Mouse (Mus musculus): ENCODE measurements at regions not wholly inside any gene's neighbourhood (a gene's known extent, or its start where the extent isn't known, plus 50 kb on each side); places are given as distances from the start of the nearest gene placed in this dataset.
A peak's percentile ranks its signal among the peaks of the same experiment; 100 is the strongest.

DNA sequence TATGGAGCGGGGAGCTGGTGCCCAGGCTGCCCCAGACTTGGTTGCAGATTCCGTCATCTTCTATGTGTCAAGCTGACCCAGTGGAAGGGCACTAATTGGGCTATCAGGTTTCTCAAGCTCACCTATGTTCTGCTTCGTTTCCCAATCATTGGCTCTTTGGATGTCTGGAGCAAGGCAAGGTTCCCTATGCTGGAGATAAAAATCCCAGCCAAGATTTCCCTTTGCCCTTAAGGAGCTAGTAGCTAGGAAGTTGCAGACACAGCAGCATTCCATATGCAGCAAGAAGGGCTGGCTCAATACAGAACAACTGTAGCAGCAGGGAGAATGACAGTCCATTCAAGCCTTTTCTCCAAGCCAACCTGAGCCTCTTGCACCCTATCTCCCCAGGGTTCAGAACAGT is 159.2 kb upstream of the Zfp706 start:
- DNase-seq (ENCODE audit: low read depth in 1 of 2, low spot score in 2 of 2), result no peak

DNA sequence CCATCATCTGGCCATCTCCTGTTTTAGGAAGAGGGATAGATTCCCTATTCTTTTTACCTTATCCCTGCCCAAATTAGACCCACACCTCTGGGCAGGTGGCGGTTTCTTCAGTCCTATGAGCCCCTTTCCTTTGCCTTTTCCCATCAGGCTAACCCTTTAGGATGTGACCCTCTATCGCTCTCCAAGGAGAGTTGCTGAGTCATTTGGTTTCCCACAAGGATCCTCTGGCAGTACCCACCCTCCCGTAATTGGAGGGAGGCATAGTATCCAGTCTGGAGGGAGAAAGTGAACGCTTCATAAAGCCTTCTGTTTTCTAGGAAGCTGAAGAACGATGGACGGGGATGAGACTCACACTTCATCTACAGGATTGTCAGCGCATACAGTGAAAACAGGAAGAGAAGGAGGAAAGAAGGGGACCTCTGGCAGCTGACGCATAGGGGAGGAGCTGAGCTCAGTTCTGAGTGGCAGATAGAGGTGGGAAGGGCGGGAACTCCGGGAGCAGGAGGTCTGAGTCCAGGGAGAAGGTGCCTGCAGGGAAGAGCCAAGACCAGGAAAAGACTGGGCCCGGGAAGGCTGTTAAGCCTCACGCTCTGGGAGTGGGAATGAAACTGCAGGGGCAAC is 158.4 kb upstream of the Zfp706 start:
- DNase-seq (ENCODE audit: low read depth in 1 of 2, low spot score in 2 of 2), result no peak

DNA sequence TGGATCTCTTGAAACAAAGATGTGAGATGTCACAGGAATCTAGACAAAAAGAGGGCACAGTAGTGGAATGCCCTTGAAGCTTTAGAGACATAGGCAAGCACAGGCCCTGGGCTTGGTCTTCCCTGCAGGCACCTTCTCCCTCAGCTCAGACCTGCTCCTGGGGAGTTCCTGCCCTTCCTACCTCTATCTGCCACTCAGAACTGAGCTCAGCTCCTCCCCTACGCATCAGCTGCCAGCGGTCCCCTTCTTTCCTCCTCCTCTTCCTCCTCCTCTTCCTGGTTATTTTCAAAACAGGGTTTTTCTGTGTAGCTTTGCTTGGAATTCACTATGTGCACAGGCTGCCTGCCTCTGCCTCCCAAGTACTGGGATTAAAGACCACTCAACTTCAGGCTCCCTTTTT is 157.6 kb upstream of the Zfp706 start:
- DNase-seq (ENCODE audit: low read depth in 1 of 2, low spot score in 2 of 2), result no peak

DNA sequence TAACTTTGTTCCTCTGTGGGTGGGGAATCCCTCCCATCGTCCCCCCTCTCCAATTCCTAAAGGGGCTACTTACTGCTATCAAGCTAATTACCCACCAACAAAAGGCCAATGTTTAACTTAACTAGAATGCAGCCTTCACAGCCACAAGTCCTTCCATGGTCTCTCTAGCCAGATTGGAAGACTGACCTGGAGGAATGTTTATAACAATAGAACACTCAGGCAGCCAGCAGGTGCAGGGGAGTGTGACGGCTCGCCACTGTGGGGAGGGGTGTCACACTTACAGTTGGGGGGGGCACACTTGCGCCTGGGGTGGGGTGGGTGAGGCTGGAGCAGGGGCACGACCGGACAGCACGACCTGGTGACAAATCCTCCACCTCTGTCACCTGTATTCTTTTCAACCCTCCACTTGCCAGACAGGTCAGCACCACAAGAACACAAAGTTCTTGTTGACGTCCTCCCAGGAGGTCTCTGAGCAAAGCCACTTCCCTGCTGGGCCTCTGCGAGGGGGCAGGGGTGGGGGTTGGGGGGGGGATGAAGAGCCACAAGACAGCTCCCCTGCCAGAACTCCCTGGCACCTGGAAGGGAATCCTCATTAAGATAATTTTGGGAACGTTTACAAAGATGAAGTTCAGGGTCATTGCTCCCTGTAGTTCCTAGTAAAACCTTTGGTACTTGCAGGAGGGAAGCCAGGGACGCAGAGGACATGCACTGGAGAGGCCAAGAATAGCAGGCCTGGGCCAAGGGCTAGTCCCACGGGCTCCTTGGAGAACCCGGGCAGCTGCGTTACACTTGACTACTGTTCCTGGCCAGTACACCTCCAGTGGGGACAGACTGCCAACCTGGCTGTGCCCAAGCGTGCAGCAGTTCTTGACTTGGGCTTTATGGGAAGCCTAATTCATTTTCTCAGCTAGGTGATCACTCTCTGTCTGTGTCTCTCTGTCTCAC is 156.9 kb upstream of the Zfp706 start:
- no peak for DNase-seq (ENCODE audit: low read depth in 1 of 2, low spot score in 2 of 2)

DNA sequence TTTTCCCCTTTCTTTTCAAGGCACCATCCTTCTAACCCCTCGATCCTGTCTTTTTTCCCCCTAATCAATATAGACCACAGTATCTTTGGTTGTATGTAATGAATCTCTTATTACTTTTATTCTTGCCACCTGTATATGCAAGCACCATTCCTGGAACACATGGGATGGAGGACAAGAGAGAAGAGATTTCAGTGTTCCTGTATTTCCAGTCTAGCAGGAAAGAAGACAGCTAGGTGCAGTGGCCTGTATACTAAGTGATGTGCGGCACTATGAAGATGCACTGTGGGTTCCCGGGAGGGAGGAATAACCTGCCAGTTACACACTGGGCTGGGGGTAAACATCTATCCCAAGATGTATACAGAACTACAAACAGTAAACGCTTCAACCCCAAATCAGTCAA is 152.4 kb upstream of the Zfp706 start:
- no peak for DNase-seq (ENCODE audit: low read depth in 1 of 2, low spot score in 2 of 2)

DNA sequence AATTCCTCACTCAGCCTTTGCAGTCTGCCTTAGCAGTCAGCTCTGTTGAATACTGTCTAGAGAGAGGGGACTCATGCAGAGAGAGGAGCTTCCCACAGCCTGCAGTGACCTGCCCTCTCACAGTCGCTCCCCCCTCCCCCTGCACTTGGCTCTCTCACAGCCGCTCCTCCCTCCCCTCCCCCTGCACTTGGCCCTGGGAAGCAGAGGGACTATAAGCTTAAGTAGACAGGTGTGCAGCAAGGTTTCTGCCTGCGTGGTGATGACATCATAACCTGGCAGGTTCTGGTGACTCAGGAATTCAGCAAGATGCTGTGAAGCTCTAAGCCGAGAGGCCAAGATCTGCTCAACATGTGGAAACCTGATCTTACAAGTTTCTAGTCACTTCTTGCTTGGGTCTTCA is 151.8 kb upstream of the Zfp706 start:
- no peak for DNase-seq (ENCODE audit: low read depth in 1 of 2, low spot score in 2 of 2)

DNA sequence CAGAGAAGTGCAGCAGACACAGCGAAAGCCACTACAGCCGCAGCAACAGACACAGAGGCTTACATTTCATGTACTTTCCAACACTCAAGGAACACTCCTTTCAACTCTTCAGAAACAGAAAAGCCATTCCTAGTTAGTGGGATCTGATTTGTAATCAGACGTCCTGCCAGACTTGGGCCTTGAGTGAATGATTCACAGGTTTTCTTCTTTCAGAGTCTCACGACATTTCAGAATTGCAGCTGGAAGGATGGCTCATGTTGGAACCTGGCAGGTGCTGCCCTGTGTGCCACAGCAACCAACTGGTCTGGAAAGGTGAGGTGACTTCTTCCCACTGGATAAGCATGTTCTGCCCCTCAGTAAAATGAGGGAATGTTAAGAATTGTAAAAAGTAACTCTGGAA is 149.8 kb upstream of the Zfp706 start:
- no peak for DNase-seq (ENCODE audit: low read depth in 1 of 2, low spot score in 2 of 2)

DNA sequence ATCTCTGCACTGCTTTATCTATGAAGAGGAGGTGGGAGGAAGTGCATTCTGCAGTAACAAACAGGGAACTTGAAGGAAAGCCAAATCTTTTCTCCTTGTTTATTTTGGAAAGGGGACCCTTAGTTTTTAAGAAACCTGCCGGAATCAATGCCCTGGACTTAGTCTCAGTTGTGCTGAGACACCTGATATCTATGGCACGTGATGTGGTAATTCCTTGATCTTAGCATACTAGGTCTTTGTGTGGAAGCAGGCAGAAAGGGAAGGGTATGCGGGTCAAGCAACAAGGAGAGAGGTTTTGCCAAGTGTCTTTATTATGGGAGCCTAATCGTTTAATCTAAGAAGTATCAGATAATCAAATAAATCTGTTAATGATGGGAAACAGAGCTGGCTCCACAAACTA is 147.4 kb upstream of the Zfp706 start:
- no peak for DNase-seq (ENCODE audit: low read depth in 1 of 2, low spot score in 2 of 2)

DNA sequence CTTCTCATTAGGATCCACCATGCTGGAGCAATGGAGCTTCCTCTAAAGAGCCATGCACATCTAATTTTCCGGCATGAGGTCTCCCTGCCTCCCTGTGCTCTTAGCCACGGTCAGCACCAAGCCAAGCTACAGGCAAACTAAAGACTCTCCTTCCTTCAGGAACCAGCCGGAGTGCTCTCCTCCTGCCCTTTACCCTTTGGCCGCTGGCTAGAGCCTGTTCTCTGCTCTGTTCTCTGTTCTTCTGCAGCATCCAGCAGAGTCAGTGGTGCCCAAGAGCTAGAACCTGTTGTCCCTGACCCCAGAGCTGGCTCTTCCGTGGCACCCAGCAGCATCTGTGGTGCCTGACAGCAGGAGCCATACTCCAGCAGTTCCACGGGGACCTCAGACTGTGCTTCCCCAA is 145.6 kb upstream of the Zfp706 start:
- no peak for DNase-seq (ENCODE audit: low read depth in 1 of 2, low spot score in 2 of 2)

DNA sequence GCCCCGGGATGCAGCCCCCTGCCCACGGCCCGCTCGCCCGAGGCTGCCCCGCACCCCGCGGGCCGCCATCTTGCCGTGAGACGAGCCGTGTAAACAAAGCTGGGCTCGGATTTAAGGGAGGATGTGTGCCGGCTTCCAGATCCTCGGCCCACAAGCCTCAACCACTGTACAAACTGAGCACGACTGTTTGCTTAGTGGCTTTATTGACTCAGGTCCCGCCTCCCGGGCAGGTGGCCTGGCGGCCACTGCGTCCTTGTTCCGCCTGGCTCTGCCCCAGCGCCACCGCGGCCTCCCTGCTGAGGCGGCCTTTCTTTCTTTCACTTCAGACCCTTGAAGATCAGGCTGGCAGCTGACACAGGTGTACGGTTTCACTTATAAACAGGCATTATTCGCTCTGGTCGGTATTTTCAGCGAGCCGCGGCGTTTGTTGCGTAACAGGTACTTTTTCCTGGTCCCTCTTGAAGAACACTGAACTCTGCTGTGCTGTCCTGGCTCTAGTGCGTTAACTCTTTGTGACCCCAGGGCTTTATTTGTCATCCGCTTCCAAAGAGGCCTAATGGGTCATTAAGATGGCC is 128.1 kb upstream of the Zfp706 start:
- peak in 1 of 2 experiments; percentile 6 for DNase-seq (ENCODE audit: low read depth in 1 of 2, low spot score in 2 of 2)

DNA sequence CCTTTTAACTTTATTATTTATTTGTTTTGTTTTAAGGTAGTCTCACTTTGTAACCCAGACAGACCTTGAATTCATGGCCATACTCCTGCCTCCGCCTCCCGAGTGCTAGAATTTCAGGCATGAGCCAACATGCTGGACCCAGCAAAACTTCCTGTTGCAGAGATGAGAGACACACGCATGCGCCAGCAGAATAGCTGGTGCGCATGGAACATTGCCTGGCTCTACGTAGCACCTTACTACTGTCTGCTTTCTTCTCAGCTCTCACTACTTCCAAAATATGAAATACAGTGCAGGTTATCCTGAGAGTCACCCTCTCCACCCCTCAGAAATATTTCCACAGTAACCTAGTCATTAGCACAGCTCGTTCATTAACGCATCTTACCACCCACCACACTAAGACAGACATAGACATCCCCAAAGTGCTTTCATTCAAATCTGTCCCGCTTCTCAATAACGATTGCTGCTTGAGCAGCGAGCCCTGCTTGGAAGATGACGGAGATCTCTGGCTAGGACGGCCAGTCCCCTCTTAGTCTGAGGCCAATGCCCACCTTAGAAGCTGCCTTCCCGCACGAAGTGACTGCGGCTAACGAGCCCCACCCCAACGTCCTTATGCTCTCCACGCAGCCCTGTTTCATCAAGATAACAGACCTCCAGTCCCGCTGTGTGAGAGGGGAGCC is 127.5 kb upstream of the Zfp706 start:
- no peak for DNase-seq (ENCODE audit: low read depth in 1 of 2, low spot score in 2 of 2)

DNA sequence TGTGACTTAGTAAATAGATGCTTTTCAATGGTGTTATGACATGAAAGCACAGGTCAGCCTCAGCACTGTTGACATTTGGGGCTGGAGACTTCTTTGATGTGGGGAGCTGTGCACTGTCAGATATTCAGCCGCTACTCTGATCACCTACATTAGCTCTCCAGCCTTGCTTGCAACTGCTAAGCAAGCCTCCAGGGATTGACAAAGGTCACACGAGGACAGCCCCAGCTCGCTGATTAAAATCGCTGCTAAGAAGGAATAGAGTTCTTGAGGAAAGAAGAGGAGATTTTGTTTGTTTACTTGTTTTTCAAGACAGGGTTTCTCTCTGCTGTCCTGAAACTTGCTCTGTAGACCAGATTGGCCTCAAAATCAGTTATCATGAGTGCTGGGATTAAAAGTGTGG is 126.8 kb upstream of the Zfp706 start:
- no peak for DNase-seq (ENCODE audit: low read depth in 1 of 2, low spot score in 2 of 2)

DNA sequence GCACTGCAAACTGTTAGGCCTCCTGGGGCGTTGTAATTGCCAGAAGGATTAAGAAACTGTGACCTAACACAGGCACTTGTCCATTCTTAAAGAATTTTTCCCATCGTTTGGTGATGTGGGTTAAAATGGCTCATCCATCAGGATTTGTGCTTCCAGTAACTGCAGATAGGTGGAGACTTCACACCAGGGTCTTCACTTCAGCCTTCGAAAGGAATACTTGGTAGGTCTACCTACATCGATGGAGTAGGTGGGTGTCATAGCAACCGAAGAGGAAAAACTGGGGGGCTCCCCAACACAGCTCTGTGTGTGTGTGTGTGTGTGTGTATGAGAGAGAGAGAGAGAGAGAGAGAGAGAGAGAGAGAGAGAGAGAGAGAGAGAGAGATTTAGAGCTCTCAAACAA is 126.3 kb upstream of the Zfp706 start:
- no peak for DNase-seq (ENCODE audit: low read depth in 1 of 2, low spot score in 2 of 2)

DNA sequence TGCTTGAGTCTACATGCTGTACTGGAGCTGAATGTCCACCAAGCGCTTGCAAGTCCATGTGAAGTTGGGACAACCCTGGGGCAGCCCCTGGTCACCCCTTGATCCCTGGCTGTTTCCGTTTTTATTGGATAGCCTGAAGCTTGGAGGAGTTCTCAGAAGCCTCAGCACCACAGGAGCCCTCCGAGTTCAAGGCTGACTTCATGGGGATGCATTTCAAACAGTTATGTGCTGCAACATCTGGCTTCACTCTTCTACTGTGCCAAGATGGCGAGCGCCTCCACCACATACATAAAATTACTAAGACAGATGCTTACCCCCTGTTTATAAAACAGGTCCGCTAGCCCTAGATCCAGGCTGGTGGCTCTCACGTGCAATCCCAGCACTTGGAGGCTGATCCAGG is 120.1 kb upstream of the Zfp706 start:
- no peak for DNase-seq (ENCODE audit: low read depth in 1 of 2, low spot score in 2 of 2)

DNA sequence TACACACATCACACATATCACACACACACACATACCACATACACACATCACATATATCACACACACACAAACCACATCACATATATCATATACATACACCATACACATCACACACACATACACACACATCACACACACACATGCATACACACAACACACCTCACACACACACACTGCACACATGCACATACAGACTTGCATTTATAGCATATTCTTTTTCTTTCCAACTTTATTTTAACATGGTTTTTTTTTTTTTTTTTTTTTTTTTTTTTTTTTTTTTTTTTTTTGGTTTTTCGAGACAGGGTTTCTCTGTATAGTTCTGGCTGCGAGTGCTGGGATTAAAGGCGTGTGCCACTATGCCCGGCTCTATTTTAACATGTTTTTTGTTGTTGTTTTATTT is 119.6 kb upstream of the Zfp706 start:
- DNase-seq (ENCODE audit: low read depth in 1 of 2, low spot score in 2 of 2), result no peak

DNA sequence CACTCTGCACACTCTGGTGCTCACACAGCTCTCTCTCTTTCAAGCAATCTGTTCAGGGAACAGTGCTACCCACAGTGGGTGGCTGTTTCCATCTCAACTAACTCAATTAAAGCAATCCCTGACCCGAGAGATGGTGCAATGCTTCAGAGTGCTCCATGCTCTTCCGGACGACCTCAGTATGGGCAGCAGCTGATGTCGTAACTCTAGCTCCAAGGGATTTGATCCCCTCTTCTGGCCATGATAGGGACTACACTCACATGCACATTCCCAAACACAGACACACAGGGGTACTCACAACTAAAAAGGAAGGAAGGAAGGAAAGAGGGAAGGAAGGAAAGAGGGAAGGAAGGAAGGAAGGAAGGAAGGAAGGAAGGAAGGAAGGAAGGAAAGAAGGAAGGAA is 118.2 kb upstream of the Zfp706 start:
- no peak for DNase-seq (ENCODE audit: low read depth in 1 of 2, low spot score in 2 of 2)

DNA sequence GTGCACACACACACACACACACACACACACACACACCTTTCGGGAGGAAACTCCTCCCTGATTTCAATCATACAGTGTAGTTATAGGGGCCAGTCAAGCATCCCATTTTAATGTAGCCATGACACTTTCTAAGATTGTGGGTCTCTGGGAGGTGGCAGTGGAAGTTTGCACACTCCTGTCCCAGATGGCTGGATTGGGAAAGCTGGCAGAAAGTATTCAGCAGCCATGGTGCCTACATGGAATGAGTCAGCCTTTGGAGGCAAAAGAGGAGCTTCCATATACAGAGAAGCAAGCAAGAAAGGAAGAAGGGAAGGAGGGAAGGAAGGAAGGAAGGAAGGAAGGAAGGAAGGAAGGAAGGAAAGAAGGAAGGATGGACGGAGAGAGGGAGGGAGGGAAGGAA is 117.4 kb upstream of the Zfp706 start:
- no peak for DNase-seq (ENCODE audit: low read depth in 1 of 2, low spot score in 2 of 2)

DNA sequence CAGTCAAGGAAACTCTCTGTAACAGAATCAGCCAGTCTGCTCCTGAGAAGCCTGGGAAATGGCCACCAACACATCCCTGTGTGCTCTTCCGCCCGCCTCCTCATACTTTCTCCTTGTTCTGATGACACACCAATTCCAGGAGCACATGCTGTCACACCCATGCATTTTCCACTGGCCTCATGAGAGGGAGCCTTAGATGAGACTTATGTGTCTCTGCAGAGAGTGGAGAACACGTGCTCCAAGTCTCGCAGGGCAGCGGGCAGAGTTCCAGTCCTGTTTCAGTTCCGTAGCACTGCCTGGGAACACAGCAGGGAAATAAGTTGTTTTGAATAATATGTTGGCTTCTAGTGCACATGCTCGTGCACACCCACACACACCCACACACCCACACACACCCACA is 116.7 kb upstream of the Zfp706 start:
- DNase-seq (ENCODE audit: low read depth in 1 of 2, low spot score in 2 of 2), result no peak

DNA sequence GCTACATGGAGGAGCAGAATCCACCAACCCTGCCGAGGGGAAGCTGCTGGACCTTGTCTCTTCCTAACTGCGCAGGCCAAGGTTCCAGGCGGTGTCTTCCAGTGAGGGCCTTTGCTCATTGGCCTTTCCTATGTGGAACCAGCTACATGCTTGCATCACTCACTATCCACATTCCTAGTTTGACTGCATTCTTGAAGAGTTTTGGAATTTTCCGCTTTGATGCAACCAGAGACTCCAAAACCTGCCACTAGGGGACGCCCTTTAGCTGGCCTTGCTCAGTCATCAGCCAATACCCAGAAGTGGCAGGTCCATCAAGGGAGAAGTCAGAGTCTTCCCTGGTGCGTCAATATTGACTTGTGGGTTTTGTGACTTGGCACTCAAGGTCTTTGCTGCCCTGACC is 112.8 kb upstream of the Zfp706 start:
- peak in 1 of 2 experiments; percentile 24 for DNase-seq (ENCODE audit: low read depth in 1 of 2, low spot score in 2 of 2)

DNA sequence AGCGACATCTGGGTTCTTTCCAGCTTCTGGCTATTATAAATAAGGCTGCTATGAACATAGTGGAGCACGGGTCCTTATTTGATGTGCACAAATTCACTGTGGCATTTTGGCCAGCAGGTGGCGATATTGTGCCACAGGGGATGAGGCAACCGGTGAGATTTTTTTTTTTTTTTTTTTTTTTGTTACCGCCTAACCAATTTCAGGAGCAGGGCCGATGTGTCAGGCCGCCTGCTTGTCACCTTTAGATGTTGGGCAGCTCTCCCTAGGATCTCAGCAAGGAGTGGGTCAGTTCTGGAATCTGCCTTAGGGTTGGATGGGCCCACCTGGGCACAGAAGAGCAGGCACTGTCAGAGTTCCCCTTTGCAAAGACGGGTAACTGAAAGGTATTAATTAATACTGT is 106.5 kb upstream of the Zfp706 start:
- DNase-seq (ENCODE audit: low read depth in 1 of 2, low spot score in 2 of 2), result peak in 1 of 2 experiments; percentile 25

DNA sequence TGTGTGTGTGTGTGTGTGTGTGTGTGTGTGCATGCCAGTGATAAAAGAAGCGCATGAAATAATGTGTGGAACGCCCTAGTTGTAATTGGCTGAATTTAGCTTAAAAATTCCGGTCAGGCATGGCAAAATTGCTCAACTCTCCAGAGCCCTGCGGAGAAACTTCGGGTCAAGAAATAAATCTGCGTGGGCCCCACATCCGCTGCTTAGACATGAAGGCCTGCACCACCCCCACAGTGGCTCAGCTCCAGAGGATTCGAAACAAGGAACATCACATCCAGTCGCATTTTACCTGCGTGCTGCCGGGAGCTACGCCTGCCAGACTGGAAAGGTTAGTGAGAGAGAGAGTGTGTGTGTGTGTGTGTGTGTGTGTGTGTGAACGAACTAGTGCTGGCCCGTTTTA is 102.9 kb upstream of the Zfp706 start:
- DNase-seq (ENCODE audit: low read depth in 1 of 2, low spot score in 2 of 2), result no peak

DNA sequence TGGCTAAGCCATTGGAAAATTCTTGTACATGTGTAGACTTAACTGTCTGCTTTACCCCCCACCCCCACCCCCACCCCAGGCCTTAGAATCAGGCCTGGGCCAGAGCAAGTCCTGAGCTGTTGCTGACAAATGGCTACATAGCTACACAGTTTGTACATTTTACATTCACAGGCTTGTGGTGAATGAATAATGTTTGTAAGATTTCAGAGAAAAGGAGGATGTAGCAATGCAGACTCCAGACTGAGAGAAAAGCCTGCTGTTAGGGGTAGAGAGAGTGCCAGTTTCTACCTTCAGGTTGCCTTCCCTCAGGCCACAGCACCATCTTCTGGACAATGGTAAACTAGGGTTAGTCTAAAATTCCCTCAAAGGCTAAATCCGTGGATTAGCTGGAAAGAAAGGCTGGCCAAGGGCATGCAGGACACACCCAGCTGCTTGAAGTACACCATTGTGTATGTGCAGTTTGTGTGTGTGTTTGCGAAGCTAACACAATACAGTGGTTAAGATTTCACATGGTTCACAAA is 94.5 kb upstream of the Zfp706 start:
- DNase-seq (ENCODE audit: low read depth in 1 of 2, low spot score in 2 of 2), result no peak

Data from monocyte, adult 2 months (primary cell).